Mouse (Mus musculus) hindbrain, embryonic 11.5 days (tissue): ENCODE data around the gene Prima1. TPM values are rescaled to one million over a fixed set of nuclear protein-coding genes. Genes with fewer than 3 reads are reported as not detected.

Experiments
- ATAC-seq: fragments of 200-750 bp; cut with Nextera tagmentation; 2 replicates; pipeline ENCODE4 v1.8.0; 2017; ENCODE audit warnings: mild to moderate bottlenecking, moderate TSS enrichment, moderate library complexity; ENCODE audit not compliant: low FRiP score
- DNase-seq: peaks from one replicate; pipeline ENCODE4 v3.0.0-alpha.2; 2015; ENCODE audit warnings: low spot score
- H3K27ac ChIP-seq: fragments of 300-500 bp; sonication (generic); 2 replicates; pipeline ENCODE4 v1.5.1; 2014; ENCODE audit warnings: mild to moderate bottlenecking, low read depth, low read length
- H3K27me3 ChIP-seq: fragments of 300-500 bp; sonication (generic); 2 replicates; pipeline ENCODE4 v1.6.1; 2014; ENCODE audit warnings: mild to moderate bottlenecking, low read length, moderate library complexity, mixed read lengths; ENCODE audit not compliant: control insufficient read depth, insufficient read depth
- H3K36me3 ChIP-seq: fragments of 300-500 bp; sonication (generic); 2 replicates; pipeline ENCODE4 v1.6.1; 2014; ENCODE audit warnings: mild to moderate bottlenecking, low read length, moderate library complexity, mixed read lengths; ENCODE audit not compliant: control insufficient read depth, insufficient read depth
- H3K4me1 ChIP-seq: fragments of 300-500 bp; sonication (generic); replicated peaks from 2 replicates; pipeline ENCODE4 v1.6.1; 2014; ENCODE audit warnings: low read length, mixed read lengths; ENCODE audit not compliant: control insufficient read depth, insufficient read depth
- H3K4me2 ChIP-seq: fragments of 300-500 bp; sonication (generic); replicated peaks from 2 replicates; pipeline ENCODE4 v1.6.1; 2014; ENCODE audit warnings: mild to moderate bottlenecking, low read depth, low read length
- H3K4me3 ChIP-seq: fragments of 300-500 bp; sonication (generic); 2 replicates; pipeline ENCODE4 v1.5.1; 2014; ENCODE audit warnings: low read depth, low read length
- H3K9ac ChIP-seq: fragments of 300-500 bp; sonication (generic); 2 replicates; pipeline ENCODE4 v1.6.1; 2014; ENCODE audit warnings: low read depth, low read length
- H3K9me3 ChIP-seq: fragments of 300-500 bp; sonication (generic); 2 replicates; pipeline ENCODE4 v1.6.1; 2016; ENCODE audit warnings: low read length; ENCODE audit not compliant: control insufficient read depth
- WGBS: fragments of 180-500 bp; shearing (Covaris S2); extraction: QIAGEN DNeasy Blood & Tissue Kit; methylation state at CpG from one replicate; pipeline ENCODE4 v1.1.7; 2014; 5-methylcytosine and 5-hydroxymethylcytosine counted together
- polyA plus RNA-seq: library from polyadenylated mRNA; unstranded; fragments of >200 nt; fragmentation: Nextera tagmentation; extraction: Ambion mirVana; gene quantifications from 2 replicates; pipeline ENCODE4 v1.2.1, GENCODE M21; 2014

The Prima1 gene
- polyA plus RNA-seq, 1 experiment from 2014 or later, result 1.5 TPM

GRCm38 (mm10) chr12:103188223-103188622, 53.7 kb downstream of the Prima1 start:
- no peaks in the 10 kb centered on the region for H3K36me3 ChIP-seq
- no peaks in the 10 kb centered on the region for H3K4me1 ChIP-seq
- H3K27me3 ChIP-seq, result no peaks in the 10 kb centered on the region
- H3K4me2 ChIP-seq, result no peak overlapping the region
- 87% methylated on average over 8 of the region's 8 CpGs for WGBS
- ATAC-seq (no peak), DNase-seq (no peak)
- no peak overlapping the region for H3K4me3 ChIP-seq
- H3K9ac ChIP-seq, result no peak overlapping the region
- no peak overlapping the region for H3K27ac ChIP-seq
- H3K9me3 ChIP-seq, result no peaks in the 10 kb centered on the region

- H3K9me3 ChIP-seq, result no peaks in the 10 kb centered on the region
- DNase-seq, result no peak
- H3K36me3 ChIP-seq, result no peaks in the 10 kb centered on the region
- WGBS, result 81% methylated on average over 7 of the region's 7 CpGs
- ATAC-seq, result no peak
- H3K9ac ChIP-seq, result no peak overlapping the region
- no peak overlapping the region for H3K4me2 ChIP-seq
- H3K4me1 ChIP-seq, result no peaks in the 10 kb centered on the region
- H3K27me3 ChIP-seq, result no peaks in the 10 kb centered on the region
- H3K4me3 ChIP-seq, result no peak overlapping the region
- H3K27ac ChIP-seq, result no peak overlapping the region
These were observed 54.9 kb downstream of the Prima1 start for GRCm38 (mm10) chr12:103187020-103187419.

GRCm38 (mm10) chr12:103183057-103183456, 58.9 kb downstream of the Prima1 start:
- Histone ChIP-seq H3K9ac (no peak overlapping the region), H3K9me3 (no peaks in the 10 kb centered on the region), H3K4me2 (no peak overlapping the region), H3K27ac (no peak overlapping the region), H3K4me1 (no peaks in the 10 kb centered on the region), H3K36me3 (no peaks in the 10 kb centered on the region), H3K27me3 (no peaks in the 10 kb centered on the region), H3K4me3 (no peak overlapping the region)
- ATAC-seq, result peak; percentile 49; the same call in 1 of the 2 replicates
- no peak for DNase-seq
- 32% methylated on average over 7 of the region's 7 CpGs for WGBS

- no peak for ATAC-seq
- H3K9ac ChIP-seq, result no peak overlapping the region
- H3K27me3 ChIP-seq, result no peaks in the 10 kb centered on the region
- no peak overlapping the region for H3K27ac ChIP-seq
- H3K4me3 ChIP-seq, result no peak overlapping the region
- no peaks in the 10 kb centered on the region for H3K9me3 ChIP-seq
- no peaks in the 10 kb centered on the region for H3K36me3 ChIP-seq
- DNase-seq, result no peak
- 84% methylated on average over 12 of the region's 12 CpGs for WGBS
- H3K4me1 ChIP-seq, result no peaks in the 10 kb centered on the region
- no peak overlapping the region for H3K4me2 ChIP-seq
These were observed 73.1 kb downstream of the Prima1 start for GRCm38 (mm10) chr12:103168892-103169291.

GRCm38 (mm10) chr12:103164101-103165030, 77.6 kb downstream of the Prima1 start:
- 0 out of 2 replicates have a peak overlapping the region, but pooled peaks have one; percentile 7 for H3K27ac ChIP-seq
- no peaks in the 10 kb centered on the region for H3K36me3 ChIP-seq
- no peak overlapping the region for H3K9ac ChIP-seq
- WGBS, result 34% methylated on average over 14 of the region's 14 CpGs
- no peaks in the 10 kb centered on the region for H3K27me3 ChIP-seq
- no peaks in the 10 kb centered on the region for H3K4me1 ChIP-seq
- no peak overlapping the region for H3K4me3 ChIP-seq
- no peaks in the 10 kb centered on the region for H3K9me3 ChIP-seq
- ATAC-seq, result peak; percentile 77
- no peak overlapping the region for H3K4me2 ChIP-seq
- peak; percentile 38 for DNase-seq

GRCm38 (mm10) chr12:103163596-103163995, 78.4 kb downstream of the Prima1 start:
- Histone ChIP-seq H3K4me3 (no peak overlapping the region), H3K27me3 (no peaks in the 10 kb centered on the region), H3K4me2 (no peak overlapping the region), H3K36me3 (no peaks in the 10 kb centered on the region), H3K27ac (no peak overlapping the region), H3K4me1 (no peaks in the 10 kb centered on the region), H3K9me3 (no peaks in the 10 kb centered on the region), H3K9ac (no peak overlapping the region)
- ATAC-seq (no peak), DNase-seq (no peak)
- 81% methylated on average over 10 of the region's 10 CpGs for WGBS

- no peak for ATAC-seq
- no peak for DNase-seq
- Histone ChIP-seq H3K36me3 (no peaks in the 10 kb centered on the region), H3K9me3 (no peaks in the 10 kb centered on the region), H3K4me2 (no peak overlapping the region), H3K27ac (no peak overlapping the region), H3K9ac (no peak overlapping the region), H3K4me1 (no peaks in the 10 kb centered on the region), H3K4me3 (no peak overlapping the region), H3K27me3 (no peaks in the 10 kb centered on the region)
- 88% methylated on average over 4 of the region's 4 CpGs for WGBS
These were observed 81.2 kb downstream of the Prima1 start for GRCm38 (mm10) chr12:103160721-103161120.

- DNase-seq, result no peak
- H3K36me3 ChIP-seq, result no peaks in the 10 kb centered on the region
- H3K27me3 ChIP-seq, result no peaks in the 10 kb centered on the region
- no peak overlapping the region for H3K27ac ChIP-seq
- WGBS, result 76% methylated on average over 8 of the region's 8 CpGs
- H3K4me2 ChIP-seq, result no peak overlapping the region
- no peaks in the 10 kb centered on the region for H3K4me1 ChIP-seq
- H3K9ac ChIP-seq, result no peak overlapping the region
- no peak for ATAC-seq
- H3K4me3 ChIP-seq, result no peak overlapping the region
- H3K9me3 ChIP-seq, result no peaks in the 10 kb centered on the region
These were observed 82.9 kb downstream of the Prima1 start for GRCm38 (mm10) chr12:103159016-103159415.
